Mouse (Mus musculus) adrenal gland, postnatal 25 days (tissue): ENCODE data around the gene Adra2b. TPM values are rescaled to one million over a fixed set of nuclear protein-coding genes. Genes with fewer than 3 reads are reported as not detected.

Experiments
- DNase-seq: peaks from one replicate; pipeline ENCODE4 v3.0.0; 2021; ENCODE audit warnings: mixed read lengths
- total RNA-seq: library from RNA; stranded (reverse); gene quantifications from 2 replicates; pipeline ENCODE4 v1.2.3, GENCODE M21; 2021

Gene Adra2b
- total RNA-seq, 1 experiment from 2014 or later: 2.0 TPM

DNA sequence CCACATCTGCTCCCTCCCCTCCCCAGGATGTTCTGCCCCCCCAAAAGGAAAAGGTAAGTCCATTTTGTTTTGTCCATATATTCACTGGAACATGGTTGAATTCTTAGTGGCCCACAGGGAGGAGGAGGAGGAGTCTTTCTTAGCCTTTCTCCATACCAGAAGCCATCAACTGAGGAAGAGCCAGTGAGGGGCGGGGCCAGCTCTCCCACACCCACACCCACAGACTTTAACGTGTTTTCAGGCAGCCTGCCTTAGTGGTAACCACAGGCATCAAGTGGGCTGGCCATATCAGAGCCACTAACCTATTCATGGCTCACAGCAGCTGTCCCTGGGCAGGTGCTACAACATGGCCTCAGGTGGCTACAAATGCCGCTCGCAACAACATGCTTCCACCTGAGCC, 24.2 kb upstream of the Adra2b start:
- no peak for DNase-seq

DNA sequence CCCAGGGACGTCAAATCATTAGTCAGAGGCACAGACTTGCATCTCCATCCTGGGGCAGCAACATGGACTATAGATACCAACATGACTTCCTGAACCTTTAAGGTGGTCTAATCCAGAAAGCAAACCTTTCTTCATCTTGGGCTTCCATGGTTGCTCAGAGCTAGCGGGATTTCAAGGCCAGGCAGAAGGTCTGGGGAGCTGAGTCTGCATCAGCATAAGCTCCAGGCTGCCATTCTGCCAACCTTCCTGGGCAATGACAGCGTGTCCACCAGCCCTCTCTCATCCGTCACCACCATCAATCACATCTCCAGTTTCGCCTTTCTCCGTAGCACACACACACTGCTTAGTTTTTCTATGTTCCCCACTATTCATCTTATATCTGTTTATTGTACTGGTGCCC, 23.7 kb upstream of the Adra2b start:
- no peak for DNase-seq

DNA sequence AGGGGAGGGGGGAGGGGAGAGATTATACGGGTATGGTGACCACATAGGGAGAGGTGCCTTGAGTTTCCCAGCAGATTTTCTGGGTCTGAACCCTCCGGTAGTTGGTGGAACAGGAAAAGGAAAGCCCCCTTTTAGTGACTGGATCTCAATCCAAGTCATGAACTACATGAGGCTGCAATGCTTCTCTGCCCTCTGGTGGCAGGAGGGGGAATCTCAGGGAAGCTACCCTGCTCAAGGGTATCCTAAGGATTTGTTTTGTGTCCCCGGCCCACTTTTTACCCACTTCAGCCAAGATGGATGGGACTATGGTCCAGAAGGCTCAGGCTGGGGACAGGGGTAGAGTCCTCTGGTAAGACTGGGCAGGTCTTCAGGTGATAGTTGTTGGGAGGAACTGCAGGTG, 21.8 kb upstream of the Adra2b start:
- peak; percentile 59 for DNase-seq

DNA sequence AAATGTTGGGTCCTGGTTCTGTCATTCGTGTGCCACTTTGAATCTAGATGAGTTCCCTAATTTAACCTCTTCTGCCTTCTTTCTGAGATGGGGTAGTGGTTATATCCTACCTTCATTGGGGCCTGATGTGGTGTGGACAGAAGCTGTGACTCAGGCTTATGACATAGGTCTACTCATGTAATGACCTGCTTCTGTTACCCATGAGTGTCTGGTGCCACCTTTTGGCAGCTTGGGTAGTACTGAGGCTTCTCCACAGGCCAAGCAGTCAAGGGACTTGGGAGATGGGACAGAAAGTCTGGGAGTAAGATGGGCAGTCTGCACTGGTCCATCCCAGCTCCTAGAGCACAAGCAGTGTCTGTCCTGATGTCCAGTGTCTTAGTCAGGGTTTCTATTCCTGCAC, 16.7 kb upstream of the Adra2b start:
- DNase-seq: no peak

DNA sequence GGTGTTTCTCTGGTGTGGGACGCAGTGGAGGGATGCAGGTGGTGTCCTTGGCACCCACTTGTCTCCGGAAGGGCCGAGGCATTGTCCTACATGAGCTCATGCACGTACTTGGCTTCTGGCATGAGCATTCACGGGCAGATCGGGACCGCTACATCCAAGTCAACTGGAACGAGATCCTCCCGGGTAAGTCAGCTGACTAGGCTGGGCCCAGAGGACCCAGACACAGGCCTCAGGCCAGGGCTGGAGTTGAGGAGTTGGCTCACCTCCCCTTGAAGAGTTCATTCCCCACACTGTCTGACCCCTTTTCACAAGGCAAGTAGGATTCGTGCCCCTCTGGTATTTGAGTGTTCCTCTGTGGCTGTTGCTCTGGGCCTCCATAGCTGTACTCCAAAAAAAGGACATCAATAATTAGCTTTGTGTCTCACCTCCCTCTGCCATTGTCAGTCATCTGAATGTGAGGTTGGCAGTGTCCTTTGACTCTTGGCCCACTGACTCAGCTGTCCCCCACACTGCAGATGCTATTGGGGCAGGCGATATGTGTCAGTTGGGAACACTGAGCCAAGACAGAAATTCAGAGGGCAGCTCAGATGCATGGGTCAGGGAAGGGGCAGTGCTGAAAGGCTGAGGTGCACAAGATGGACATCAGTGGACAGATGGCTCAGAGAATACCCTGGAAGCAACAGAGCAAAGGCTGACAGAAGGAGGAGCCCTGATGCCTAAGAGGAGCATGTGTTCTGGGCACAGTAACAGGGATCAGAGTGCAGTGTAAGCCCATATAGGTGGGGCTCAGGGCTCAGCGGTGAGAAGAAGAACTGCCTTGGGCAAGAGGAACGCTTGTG, 15.6 kb upstream of the Adra2b start:
- DNase-seq: no peak

DNA sequence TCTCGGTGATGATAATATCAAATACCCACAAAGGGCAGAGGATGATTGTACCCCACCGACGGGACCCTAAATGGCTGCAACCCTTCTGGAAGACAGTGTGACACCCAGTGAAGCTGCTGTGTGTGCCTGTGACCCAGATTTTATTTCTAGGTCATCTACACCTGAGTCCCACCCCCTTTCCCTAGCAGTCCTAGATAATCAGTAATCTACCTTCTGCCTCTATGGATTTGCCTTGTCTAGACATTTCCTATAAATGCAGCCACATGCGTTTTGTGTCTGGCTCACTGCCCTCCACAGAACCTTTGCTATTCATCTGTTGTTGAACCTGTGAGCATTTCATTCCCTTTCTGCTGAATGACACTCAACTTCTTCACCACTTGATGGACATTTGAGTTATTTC, 9.1 kb upstream of the Adra2b start:
- DNase-seq: no peak

DNA sequence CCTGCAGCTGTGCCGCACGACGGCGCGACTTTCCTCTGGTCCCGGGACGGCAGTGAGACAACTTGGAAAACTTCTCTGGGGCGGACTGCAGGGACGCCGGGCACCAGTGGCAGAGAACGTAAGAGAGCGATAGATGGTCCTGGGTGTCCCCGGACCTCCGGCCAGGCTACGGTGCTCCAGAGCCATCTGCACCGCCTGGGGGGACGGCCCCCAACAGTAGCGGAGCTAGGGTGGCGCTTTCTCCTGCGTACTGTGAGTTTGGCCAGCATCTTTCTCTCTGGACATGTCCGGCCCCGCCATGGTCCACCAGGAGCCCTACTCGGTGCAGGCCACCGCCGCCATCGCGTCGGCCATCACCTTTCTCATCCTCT, 259 bp downstream of the Adra2b start:
- no peak for DNase-seq

DNA sequence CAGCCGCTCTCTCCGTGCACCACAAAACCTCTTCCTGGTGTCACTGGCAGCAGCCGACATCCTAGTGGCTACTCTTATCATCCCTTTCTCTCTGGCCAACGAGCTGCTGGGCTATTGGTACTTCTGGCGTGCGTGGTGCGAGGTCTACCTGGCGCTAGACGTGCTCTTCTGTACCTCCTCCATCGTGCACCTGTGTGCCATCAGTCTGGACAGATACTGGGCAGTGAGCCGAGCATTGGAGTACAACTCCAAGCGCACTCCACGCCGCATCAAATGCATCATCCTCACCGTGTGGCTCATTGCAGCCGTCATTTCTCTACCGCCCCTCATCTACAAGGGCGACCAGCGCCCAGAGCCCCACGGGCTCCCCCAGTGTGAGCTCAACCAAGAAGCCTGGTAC, 688 bp downstream of the Adra2b start:
- DNase-seq: no peak

DNA sequence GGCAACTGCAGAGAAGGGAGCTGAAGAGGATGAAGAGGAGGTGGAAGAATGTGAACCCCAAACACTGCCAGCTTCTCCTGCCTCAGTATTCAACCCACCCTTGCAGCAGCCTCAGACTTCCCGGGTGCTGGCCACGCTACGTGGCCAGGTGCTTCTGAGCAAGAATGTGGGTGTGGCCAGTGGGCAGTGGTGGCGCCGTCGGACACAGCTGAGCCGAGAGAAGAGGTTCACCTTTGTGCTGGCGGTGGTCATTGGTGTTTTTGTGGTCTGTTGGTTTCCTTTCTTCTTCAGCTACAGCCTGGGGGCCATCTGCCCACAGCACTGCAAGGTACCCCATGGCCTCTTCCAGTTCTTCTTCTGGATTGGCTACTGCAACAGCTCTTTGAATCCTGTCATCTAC, 1.4 kb downstream of the Adra2b start:
- no peak for DNase-seq

DNA sequence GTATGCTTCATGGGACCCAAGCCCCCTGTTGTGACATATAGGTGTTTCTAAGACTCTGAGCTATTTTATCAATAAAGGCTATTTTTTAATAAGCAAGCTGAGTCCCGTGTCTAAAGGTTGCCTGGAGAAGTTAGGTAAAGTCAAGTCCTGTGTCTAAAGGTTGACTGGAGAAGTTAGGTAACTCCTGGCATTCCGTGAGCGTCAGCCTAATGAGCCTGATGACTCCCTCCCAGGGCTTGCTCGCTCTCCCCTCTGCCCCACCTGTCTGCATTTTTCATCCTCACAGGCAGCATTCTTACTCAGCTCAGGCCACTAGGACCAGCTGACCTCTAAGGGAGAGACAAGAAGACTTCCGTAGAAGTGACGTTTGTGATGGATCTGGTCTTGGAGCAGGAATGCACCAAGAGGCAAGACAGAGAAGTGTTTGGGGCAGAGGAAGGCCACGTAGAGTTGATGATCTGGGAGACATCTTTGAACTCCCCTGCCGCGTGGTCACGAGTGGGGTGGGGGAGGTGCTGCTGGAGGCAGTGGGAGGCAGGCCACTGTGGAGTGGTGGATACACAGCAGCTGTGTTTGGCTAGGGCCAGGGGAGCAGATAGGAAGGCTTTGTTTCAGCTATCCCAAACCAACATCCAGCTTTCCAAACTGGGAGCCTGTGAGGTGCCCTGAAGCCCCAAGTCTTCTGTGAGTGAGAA, 4.3 kb downstream of the Adra2b start:
- no peak for DNase-seq

DNA sequence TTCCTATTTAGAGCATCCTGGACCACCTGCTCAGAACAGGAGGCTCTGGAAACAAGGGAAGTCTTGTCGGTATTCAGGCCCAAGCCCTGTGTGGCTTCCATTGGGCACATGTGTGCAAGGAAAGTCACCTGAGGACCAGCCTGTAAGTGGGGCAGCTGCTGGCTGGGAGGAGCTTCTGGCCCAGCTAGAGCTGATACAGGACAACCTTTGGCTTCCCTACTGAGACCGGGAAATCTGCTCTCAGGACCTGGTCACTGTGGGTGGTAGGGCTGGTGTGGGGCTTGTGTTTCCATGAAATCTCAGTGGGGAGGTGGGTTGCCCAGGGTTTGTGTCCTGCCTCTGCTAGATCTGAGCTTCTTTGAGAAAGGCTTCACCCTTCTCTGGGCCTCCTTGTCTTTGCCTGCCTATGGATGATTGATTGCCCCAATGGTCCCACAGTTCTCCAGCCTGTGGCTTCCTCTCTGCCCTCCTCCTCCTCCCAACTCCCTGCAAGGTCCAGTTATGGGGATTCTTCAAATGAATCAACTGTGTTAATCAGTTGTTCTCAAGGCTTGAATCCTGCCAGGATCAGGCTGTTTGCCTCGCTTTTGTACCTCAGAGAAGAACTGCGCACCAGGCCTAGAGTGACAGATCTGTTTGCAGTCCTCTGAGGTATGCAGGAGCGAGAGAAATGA, 6.8 kb downstream of the Adra2b start:
- no peak for DNase-seq

DNA sequence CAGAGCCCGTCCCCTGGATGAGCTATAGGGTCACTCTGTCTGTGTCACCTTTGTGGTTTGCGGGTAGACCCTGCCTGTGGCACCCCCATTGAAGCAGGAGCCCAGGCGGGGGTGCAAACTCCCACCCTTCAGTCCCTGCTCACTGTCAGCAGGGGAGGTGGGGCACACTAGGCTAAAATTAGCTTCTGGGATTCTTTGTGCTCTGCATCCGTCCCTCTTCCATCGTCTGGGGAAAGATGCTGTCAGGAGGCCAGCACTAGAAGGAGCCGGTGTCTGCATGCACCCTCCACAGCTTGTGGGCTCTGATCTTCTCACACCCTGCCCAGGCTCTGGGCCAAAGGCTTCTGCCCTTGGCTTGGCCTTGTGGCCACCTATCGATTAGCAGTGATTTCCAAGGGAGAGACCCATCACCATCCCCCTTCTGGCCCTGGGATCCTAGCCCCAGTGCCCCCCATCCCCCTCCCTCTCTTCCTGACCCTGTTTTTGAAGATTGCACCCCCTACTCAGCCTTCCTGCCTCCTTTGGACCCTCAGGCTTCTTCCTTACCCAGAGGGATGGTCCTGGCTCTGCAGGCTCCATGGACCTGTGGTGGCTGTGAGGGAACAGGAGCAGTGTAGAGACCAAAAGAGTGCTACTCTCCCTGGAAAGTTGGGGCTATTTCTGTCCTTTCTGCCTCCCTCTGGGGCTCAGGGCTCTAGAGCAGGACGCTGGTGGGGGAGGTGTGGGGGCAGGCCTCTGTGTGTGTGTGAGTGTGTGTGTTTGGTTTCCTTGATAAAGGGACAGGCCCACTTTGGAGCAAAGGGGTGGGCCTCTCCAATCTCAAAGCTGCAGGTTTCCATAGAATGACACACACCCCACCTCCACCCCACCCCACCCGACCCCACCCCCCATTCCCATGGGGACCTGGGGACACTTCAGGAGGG, 7.8 kb downstream of the Adra2b start:
- DNase-seq: no peak

DNA sequence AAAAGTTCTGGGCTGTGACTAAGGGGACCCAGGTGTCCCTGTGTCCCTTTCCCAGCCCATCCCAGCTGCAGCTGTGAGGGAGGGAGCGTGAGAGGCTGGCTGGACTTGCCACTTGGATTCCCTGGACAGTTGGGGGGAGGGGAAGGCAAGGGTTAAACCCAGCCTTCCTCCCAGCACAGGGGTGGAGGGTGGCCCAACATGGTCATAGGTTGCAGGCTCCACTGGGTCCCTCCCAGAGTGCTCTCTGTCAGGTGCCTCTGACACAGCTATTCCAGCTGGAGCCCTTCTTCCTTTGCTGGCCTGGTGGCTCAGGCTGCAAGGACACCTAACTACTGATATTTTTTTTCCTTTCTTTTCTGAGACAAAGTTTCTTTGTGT, 8.5 kb downstream of the Adra2b start:
- DNase-seq: no peak

DNA sequence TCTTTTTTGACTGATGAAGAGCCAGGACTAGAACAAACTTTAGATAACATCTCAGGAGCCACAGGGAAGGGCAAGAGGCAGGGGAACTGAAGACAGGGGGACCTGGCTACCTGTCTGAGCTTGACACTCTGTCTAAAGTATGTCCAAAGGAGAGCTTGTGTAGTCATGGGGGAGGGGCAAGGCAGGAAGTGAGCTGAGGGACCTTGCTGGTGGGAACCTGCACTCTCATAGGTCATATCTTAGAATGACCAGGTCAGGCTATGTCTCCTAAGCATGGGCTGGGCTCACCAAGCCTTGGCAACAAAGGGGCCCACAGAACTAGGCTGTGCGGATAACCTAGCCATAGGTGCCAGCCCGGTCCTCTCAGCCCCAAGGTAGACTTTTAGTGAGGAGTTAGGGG, 9.1 kb downstream of the Adra2b start:
- DNase-seq: no peak

DNA sequence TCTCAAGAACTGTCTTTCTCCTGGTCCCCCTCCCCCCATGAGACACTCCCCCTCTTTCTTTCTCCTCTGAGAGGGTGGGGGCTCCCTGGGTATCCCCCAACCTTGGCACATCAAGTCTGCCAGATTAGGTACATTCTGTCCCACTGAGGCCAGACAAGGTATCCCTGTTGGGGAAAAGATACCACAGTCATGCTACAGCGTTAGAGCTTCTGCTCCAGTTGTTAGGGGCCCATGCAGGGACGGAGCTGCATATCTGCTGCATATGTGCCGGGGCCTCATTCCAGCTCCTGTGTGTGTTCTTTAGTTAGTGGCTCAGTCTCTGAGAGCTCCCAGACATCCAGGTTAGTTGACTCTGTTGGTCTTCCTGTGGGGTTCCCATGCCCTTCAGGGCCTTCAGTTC, 11.1 kb downstream of the Adra2b start:
- no peak for DNase-seq

DNA sequence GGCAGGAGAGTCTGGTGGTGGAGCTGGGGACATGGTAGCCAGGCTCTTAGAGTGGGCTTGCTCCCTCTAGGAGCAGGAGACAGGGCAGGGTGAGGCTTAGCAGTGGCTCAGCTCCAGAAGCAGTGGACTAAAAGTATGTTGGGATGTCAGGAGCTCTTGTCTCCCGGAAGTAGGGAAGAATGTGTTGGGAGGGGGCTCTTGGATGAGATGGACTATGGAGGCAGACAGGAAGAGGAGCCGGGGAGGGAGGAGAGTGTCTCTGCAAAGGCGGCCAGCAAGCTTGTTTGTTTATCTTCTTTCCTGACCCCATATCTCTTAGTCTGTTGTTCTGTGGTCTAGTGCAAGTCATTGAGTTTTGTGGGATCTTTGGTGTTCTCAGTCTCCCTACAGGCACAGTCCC, 12.1 kb downstream of the Adra2b start:
- no peak for DNase-seq

DNA sequence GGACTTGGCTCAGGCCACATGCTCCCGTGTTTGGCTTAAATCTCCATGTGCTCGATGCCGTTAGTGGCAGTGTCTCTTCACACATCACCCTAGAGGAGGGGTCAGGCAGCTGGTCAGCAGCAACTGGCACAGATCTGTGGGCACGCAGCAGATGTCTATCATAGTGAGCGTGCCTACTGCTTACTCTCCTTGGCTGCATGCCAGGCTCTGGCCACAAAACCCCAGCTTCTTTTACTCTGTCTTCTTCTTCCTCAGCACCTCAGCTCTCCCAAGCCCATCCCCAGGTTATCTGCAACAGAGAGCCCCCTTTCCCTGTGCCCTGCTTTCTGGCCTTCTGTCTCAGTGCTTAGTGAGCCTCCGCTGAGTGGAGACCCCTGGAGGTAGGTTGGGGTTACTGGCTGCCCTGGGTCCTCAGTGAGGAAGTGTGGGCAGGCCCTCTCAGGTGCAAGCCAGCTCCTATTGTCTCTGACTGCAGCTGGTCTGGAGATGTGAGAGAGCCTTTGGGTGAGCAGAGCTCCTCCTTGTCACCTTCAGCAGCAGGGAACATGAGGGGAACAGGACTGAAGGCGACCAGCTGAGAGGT, 12.8 kb downstream of the Adra2b start:
- no peak for DNase-seq

DNA sequence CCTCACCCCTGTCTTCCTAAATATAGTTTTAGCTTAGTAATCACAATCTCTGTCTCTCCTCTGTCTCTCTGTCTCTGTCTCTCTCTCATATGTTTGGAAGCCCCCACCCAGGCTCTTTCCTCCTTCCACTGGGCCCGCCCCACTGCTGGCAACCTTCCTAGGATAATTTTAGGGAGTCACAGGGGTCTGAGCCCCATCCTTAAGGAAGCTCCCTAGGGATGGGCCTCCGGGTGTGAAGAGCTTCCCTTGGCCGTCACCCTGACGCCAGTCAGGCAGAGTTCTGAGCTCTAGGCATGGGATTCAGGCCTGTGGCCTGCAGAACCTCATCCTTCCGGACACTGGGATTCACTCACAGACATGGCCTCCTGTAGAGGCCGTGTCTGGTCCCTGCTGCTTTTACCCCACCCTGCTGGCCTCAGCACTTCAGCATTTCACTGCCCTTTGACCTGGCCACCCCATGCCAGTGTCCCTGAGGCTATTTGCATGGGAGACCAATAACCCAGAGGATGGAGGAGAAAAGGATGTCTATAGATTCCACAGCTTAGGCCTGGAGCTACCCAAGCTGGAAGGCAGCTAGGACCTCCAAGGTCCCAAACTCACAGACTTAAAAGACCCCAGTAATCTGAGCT, 13.5 kb downstream of the Adra2b start:
- DNase-seq: no peak

DNA sequence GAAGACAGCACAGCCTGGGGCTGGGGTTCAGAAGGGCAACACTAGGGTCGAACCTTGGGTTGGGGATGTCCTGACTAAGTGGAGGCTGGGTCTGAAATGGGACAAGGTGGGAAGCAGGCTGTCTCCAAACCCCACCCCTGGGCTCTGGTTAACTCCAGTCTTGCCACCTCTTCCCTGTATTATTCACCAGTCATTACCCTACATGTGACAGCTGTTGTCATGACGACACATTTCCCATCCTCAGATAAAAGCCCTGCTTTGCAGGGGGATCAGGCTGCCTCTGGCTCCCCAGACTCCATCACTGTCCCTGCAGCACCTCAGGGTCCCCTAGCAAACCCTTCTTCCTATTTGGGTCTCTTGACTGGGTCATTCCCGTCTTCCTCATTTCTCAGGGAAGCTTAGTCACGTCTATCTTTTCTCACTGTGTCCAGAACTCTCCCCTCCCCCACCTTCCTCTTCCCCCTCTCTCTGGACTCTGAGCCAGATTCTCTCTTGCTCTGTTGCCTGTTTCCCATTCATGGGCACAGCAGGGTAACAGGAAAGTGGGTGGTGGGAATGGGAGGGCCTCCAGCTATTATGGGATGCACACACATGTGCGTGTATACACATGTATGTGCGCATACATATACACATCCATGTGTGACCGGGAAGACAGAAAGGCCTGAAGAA, 15.1 kb downstream of the Adra2b start:
- no peak for DNase-seq

DNA sequence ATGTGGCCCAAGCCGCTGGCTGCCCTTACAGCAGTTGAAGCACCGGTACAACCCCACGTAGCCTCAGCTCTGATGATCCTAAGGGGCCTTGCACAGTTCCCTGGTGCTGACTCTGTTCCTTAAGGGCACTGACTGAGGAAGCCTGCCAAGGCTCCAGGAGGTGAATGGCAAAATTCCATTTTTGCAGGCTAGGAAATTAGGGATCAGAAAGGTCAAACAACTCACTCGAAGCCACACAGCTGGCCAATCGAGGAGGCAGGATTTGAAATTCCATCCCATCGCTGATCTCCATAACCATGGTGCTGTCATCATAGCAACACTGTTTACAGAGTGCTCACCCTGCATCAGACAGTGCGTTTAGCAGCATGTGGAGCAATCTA, 15.6 kb downstream of the Adra2b start:
- DNase-seq: no peak

DNA sequence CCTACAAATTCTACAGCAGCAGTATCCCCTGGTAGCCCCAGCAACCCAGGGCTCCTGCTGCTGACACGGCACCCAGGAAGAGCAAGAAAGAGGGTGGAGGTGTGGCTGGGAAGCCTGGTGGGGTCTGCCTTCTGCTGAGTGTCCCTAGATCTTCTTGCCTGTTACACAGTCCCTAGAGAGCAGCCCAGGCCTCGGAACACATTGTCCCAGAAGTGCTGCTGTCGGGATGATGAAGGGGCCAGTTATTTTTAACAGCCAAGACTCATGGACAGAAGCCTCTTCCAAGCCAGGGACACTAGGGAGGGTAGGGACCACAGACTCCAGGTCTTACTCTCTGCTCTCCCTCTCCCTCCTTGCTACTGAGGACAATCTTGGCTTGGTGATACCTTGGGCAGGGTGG, 16.2 kb downstream of the Adra2b start:
- DNase-seq: no peak
